Mouse (Mus musculus) heart, embryonic 14.5 days (tissue): ENCODE measurements around the gene Olfr1487. TPM values are rescaled to one million over a fixed set of nuclear protein-coding genes. Genes with fewer than 3 reads are reported as not detected.
"Not testable (repeated sequence)": the region's sequence is repeated elsewhere in the genome, so short reads cannot be mapped to it uniquely, and the experiment has no call there.

Source experiments
- ATAC-seq: fragments of 200-750 bp; cut with Nextera tagmentation; 2 replicates; pipeline ENCODE4 v1.8.0; 2017; ENCODE audit warnings: low read depth, moderate TSS enrichment; ENCODE audit not compliant: insufficient number of reproducible peaks, insufficient read depth, low FRiP score
- H3K27ac ChIP-seq, 2 experiments: fragments of 200-500 bp in 1 of 2; fragments of 300-500 bp in 1 of 2; sonication (generic) in 1 of 2; replicated peaks in 1 of 2; 2 replicates each; pipeline ENCODE4 v1.5.1; 2012 to 2014; ENCODE audit warnings: low read depth in 2 of 2, low read length in 2 of 2, control low read depth in 1 of 2, mild to moderate bottlenecking in 1 of 2, mixed read lengths in 1 of 2; ENCODE audit not compliant: control insufficient read depth in 1 of 2, insufficient read depth in 1 of 2
- H3K27me3 ChIP-seq: fragments of 300-500 bp; sonication (generic); 2 replicates; pipeline ENCODE4 v1.6.1; 2014; ENCODE audit warnings: mild to moderate bottlenecking, low read length, control low read depth; ENCODE audit not compliant: control insufficient read depth, insufficient read depth
- H3K36me3 ChIP-seq: fragments of 300-500 bp; sonication (generic); 2 replicates; pipeline ENCODE4 v1.6.1; 2014; ENCODE audit warnings: mild to moderate bottlenecking, control low read depth, low read length, mixed read lengths; ENCODE audit not compliant: control insufficient read depth, insufficient read depth
- H3K4me1 ChIP-seq, 2 experiments: fragments of 200-500 bp in 1 of 2; fragments of 300-500 bp in 1 of 2; sonication (generic) in 1 of 2; 2 replicates each; pipeline ENCODE4 v1.6.1; 2012 to 2014; ENCODE audit warnings: low read length in 2 of 2, control low read depth in 1 of 2, mixed read lengths in 1 of 2; ENCODE audit not compliant: control insufficient read depth in 2 of 2, insufficient read depth in 2 of 2
- H3K4me2 ChIP-seq: fragments of 300-500 bp; sonication (generic); 2 replicates; pipeline ENCODE4 v1.6.1; 2014; ENCODE audit warnings: mild to moderate bottlenecking, low read length
- H3K4me3 ChIP-seq, 2 experiments: fragments of 200-500 bp in 1 of 2; fragments of 300-500 bp in 1 of 2; sonication (generic) in 1 of 2; 2 replicates each; pipeline ENCODE4 v1.5.1; 2012 to 2014; ENCODE audit warnings: low read length in 2 of 2, mild to moderate bottlenecking in 2 of 2, control low read depth in 1 of 2, low read depth in 1 of 2, moderate library complexity in 1 of 2; ENCODE audit not compliant: control insufficient read depth in 1 of 2, insufficient read depth in 1 of 2
- H3K9ac ChIP-seq: fragments of 300-500 bp; sonication (generic); 2 replicates; pipeline ENCODE4 v1.6.1; 2014; ENCODE audit warnings: mild to moderate bottlenecking, low read length
- H3K9me3 ChIP-seq: fragments of 300-500 bp; sonication (generic); 2 replicates; pipeline ENCODE4 v1.6.1; 2016; ENCODE audit warnings: low read length, control low read depth; ENCODE audit not compliant: control insufficient read depth
- WGBS: fragments of 180-500 bp; shearing (Covaris S2); extraction: QIAGEN DNeasy Blood & Tissue Kit; methylation state at CpG from one replicate; pipeline ENCODE4 v1.1.7; 2014; 5-methylcytosine and 5-hydroxymethylcytosine counted together
- microRNA-seq: library from miRNA; unstranded; fragments of <30 nt; microRNA quantifications from one replicate; pipeline ENCODE4, GENCODE M21; 2016
- polyA plus RNA-seq: library from polyadenylated mRNA; unstranded; fragments of >200 nt; fragmentation: Nextera tagmentation; extraction: Ambion mirVana; gene quantifications from 2 replicates; pipeline ENCODE4 v1.2.1, GENCODE M21; 2014

The Olfr1487 gene
- polyA plus RNA-seq: not detected in 2 replicates

GRCm38 (mm10) chr19:13617075-13617474 lies at the start of gene Olfr1487:
Olfr1487 (plus strand) TSS chr19:13617375.
- ATAC-seq: not testable (repeated sequence)

GRCm38 (mm10) chr19:13583211-13583610 lies 34.0 kb upstream of the Olfr1487 start, which contains the start of gene Olfr1484:
Olfr1484 (plus strand) TSS chr19:13583511.
- H3K27ac ChIP-seq: no peak within 1 kb of the TSS
- no peak within 1 kb of the TSS for H3K4me3 ChIP-seq
- H3K27me3 ChIP-seq: no peaks in the 10 kb centered on the region
- 68% methylated on average over 1 of the region's 1 CpGs for WGBS
- no peaks in the 10 kb centered on the region for H3K4me1 ChIP-seq
- H3K9me3 ChIP-seq: no peaks in the 10 kb centered on the region
- ATAC-seq: no peak
- H3K4me2 ChIP-seq: no peak within 1 kb of the TSS
- H3K9ac ChIP-seq: no peak within 1 kb of the TSS
- H3K36me3 ChIP-seq: no peaks in the 10 kb centered on the region

More at GRCm38 (mm10) chr19:13617075-13617474, at the start of gene Olfr1487:
- not testable (repeated sequence) for H3K27me3 ChIP-seq, H3K9me3 ChIP-seq, H3K4me3 ChIP-seq, H3K9ac ChIP-seq, H3K36me3 ChIP-seq, H3K4me2 ChIP-seq, H3K27ac ChIP-seq, H3K4me1 ChIP-seq
- 71% methylated on average over 2 of the region's 2 CpGs for whole genome bisulfite sequencing

- Histone ChIP-seq H3K27ac (no peak within 1 kb of the TSS), H3K4me1 (no peaks in the 10 kb centered on the region), H3K36me3 (no peaks in the 10 kb centered on the region), H3K27me3 (no peaks in the 10 kb centered on the region), H3K9me3 (peaks cover 7% of the 10 kb centered on the region), H3K9ac (no peak within 1 kb of the TSS), H3K4me3 (no peak within 1 kb of the TSS), H3K4me2 (no peak within 1 kb of the TSS)
- 74% methylated on average over 1 of the region's 1 CpGs for WGBS
- no peak for ATAC-seq
Measured at GRCm38 (mm10) chr19:13631321-13631720, 14.1 kb downstream of the Olfr1487 start, which contains the start of gene Olfr1489. Olfr1489 (plus strand) TSS chr19:13631621.

- no peaks in the 10 kb centered on the region for H3K36me3 ChIP-seq
- H3K27ac ChIP-seq: no peak within 1 kb of the TSS
- 69% methylated on average over 1 of the region's 1 CpGs for WGBS
- H3K4me2 ChIP-seq: no peak within 1 kb of the TSS
- H3K9me3 ChIP-seq: 0 out of 2 replicates have a peak, but pooled peaks cover 3% of the 10 kb centered on the region
- ATAC-seq: no peak
- no peak within 1 kb of the TSS for H3K4me3 ChIP-seq
- no peak within 1 kb of the TSS for H3K9ac ChIP-seq
- no peaks in the 10 kb centered on the region for H3K4me1 ChIP-seq
- H3K27me3 ChIP-seq: no peaks in the 10 kb centered on the region
Measured at GRCm38 (mm10) chr19:13650791-13651190, 33.6 kb downstream of the Olfr1487 start, which contains the start of gene Olfr1490. Olfr1490 (plus strand) TSS chr19:13651091.

Small RNA genes within 50 kb of the gene (microRNA-seq; reads per million reads assigned to microRNA genes)
- gene Gm22323 (not detected), gene Gm23931 (not detected)

Other genes starting within 250 kb of the Olfr1487 start
- gene Olfr1469, start 209.5 kb upstream of the Olfr1487 start, polyA plus RNA-seq: not detected in 2 replicates
- not detected in 2 replicates for gene Olfr1471, start 174.0 kb upstream of the Olfr1487 start, polyA plus RNA-seq
- not detected in 2 replicates for gene Olfr1472, start 161.3 kb upstream of the Olfr1487 start, polyA plus RNA-seq
- gene Olfr1474, start 147.8 kb upstream of the Olfr1487 start, polyA plus RNA-seq: not detected in 2 replicates
- gene Olfr1475, start 137.2 kb upstream of the Olfr1487 start, polyA plus RNA-seq: not detected in 2 replicates
- not detected in 2 replicates for gene Olfr1477, start 116.8 kb upstream of the Olfr1487 start, polyA plus RNA-seq
- gene Olfr1480, start 89.5 kb upstream of the Olfr1487 start, polyA plus RNA-seq: not detected in 2 replicates
- not detected in 2 replicates for gene Olfr1484, start 33.9 kb upstream of the Olfr1487 start, polyA plus RNA-seq
- not detected in 2 replicates for gene Olfr1489, start 14.2 kb downstream of the Olfr1487 start, polyA plus RNA-seq
- not detected in 2 replicates for gene Olfr1490, start 33.7 kb downstream of the Olfr1487 start, polyA plus RNA-seq
- gene Olfr1491, start 79.9 kb downstream of the Olfr1487 start, polyA plus RNA-seq: not detected in 2 replicates
- not detected in 2 replicates for gene Olfr1493-ps1, start 105.9 kb downstream of the Olfr1487 start, polyA plus RNA-seq
- gene Olfr1494, start 122.4 kb downstream of the Olfr1487 start, polyA plus RNA-seq: not detected in 2 replicates
- gene Olfr1495, start 147.2 kb downstream of the Olfr1487 start, polyA plus RNA-seq: not detected in 2 replicates
- not detected in 2 replicates for gene Olfr1496, start 160.5 kb downstream of the Olfr1487 start, polyA plus RNA-seq
- not detected in 2 replicates for gene Olfr1497, start 180.8 kb downstream of the Olfr1487 start, polyA plus RNA-seq
- gene Olfr1499, start 202.1 kb downstream of the Olfr1487 start, polyA plus RNA-seq: not detected in 2 replicates
- gene Olfr1500, start 213.1 kb downstream of the Olfr1487 start, polyA plus RNA-seq: not detected in 2 replicates
- not detected in 2 replicates for gene Olfr1501, start 233.3 kb downstream of the Olfr1487 start, polyA plus RNA-seq
- gene Olfr1502, start 244.4 kb downstream of the Olfr1487 start, polyA plus RNA-seq: not detected in 2 replicates